Mouse (Mus musculus) frontal cortex, postnatal 36 days (tissue): ENCODE data around the gene Ugt1a6b.
"Not testable (repeated sequence)": the region's sequence is repeated elsewhere in the genome, so short reads cannot be mapped to it uniquely, and the experiment has no call there.

ENCODE experiments used
- DNase-seq, 2 experiments: peaks; one replicate each; pipeline ENCODE4 v3.0.0; 2022; ENCODE audit warnings: low spot score in 2 of 2

The Ugt1a6b gene

DNA sequence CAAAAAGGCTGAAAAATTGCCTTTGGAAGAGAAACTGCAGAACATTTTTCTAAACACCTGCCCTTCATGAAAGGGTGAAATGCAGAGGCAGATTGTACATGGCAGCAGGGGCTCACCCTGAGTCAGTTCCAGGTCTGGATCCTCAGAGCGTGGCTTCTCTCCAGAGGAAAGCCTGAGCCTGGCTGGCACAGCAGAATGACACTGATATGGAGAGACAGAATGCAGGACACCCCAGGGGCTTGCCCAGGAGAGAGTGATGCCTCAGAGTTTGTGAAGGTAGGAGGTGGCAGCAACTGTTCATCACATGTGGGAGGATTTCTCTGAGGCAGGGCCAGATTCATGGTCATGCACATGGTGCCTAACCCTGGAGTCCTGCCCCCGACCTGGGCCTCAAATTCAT lies 96.9 kb downstream of the Ugt1a6b start:
- DNase-seq, result no peak

DNA sequence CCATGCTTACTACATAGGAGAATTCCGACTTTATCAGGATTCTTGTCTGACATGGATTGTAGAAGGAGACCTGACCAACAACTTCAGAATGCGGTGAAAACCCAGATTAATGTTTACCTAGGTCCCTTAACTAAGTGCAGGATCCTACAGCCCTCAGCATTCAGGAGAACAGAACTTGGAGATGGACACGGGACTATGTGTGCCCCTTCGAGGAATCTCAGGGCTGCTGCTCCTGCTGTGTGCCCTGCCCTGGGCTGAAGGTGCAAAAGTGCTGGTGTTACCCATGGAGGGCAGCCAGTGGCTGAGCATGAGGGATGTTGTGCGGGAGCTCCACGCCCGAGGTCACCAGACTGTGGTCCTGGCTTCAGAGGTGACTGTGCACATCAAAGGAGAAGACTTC lies 97.4 kb downstream of the Ugt1a6b start, which contains the start of gene Ugt1a2:
Gene Ugt1a2, plus strand, starts transcription at position 146 of the 400 bp plus-strand sequence.
- DNase-seq, result no peak

DNA sequence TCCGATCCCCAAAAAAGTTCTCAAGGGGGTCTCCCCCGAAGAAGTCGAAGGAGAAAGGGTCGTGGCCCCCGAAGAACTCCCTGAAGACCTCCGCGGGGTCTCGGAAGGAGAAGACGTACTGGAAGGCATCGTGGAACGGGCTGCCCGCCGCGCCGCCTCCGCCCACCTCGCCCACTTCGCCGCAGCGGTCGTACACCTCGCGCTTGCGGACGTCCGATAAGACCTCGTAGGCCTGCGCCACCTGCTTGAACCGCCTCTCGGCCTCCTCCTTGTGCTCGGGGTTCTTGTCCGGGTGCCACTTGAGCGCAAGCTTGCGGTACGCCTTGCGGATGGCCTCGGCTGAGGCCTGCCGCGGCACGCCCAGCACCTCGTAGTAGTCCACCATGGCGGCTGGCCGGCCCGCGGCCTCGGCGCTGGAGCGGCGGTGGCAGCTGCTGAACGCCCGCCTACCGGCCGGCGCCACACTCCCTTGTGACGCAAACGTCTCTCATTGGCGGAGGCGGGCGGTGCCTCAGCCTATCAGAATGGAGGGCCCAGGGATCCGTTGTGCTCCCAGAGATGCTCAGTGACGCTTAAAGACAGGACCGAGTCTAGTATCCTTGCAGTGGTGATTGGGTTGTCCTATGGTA lies 102.4 kb downstream of the Ugt1a6b start, which contains the start of gene Dnajb3:
Gene Dnajb3, minus strand, starts transcription at position 489 of the 629 bp plus-strand sequence.
- DNase-seq, result peak; percentile 82 to 83

DNA sequence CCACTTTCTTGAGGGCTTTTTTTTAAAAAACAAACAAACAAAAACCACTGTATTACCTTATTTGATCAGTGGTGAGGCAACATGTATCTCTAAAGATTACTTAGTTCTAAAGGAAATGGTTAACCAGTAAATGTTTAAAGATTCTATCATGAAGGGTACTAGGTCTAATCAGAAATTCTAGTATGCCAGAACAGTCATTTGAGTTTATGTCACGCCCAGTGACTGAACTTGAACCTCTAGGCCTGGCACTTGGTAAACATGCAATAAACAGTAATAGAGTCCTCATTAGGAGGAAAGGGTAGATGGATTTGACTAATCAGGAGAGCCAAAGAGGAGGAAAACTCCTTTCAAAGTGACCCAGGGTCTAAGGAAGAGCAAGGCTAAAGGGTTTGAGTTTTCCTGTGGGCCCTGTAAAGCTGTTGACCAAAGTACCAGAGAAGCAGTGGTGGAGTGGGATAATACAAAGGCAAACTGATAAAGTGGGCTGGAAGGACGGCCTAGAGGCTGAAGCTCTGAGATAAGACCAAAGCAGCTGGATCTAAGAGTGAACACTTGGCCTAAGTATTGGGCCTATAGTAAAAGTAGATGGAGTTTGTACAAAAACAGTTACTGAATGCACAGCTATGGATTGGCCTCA lies 103.9 kb downstream of the Ugt1a6b start:
- no peak for DNase-seq

DNA sequence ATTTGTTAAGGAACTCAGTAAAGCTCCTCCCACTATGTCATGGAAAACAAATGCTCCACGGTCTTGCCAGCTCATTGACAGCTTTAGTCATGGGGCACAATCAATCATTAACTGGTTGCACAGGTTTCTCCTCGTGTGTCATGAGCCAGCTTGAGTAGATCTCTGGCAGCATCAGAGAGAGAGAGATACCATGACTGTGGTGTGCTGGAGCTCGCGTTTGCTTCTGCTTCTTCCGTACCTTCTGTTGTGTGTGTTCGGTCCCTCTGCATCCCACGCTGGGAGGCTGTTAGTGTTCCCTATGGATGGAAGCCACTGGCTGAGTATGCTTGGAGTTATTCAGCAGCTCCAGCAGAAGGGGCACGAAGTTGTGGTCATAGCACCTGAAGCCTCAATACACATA lies 108.8 kb downstream of the Ugt1a6b start, which contains the start of gene Ugt1a1:
Gene Ugt1a1, plus strand, starts transcription at position 148 of the 400 bp plus-strand sequence.
- DNase-seq, result no peak

DNA sequence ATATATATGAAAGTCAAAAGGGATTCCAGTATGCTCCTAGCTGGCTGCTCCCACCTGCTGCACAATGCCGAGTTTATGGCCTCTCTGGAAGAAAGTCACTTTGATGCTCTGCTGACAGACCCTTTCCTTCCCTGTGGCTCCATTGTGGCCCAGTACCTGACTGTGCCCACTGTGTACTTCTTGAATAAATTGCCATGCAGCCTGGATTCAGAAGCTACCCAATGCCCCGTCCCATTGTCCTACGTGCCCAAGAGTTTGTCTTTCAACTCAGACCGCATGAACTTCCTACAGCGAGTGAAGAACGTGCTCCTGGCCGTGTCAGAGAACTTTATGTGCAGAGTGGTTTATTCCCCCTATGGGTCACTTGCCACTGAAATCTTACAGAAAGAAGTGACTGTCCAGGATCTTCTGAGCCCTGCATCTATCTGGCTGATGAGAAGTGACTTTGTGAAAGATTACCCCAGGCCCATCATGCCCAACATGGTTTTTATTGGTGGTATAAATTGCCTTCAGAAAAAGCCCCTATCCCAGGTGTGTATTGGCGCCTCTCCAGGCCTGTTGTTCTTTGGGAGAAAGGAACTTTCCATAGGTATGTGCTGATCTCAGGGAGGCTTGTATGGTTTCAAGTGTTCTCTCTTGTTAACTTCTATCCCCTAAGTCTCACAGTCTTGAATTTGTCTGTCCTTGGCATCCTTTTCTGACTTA lies 109.4 kb downstream of the Ugt1a6b start:
- DNase-seq, result no peak

DNA sequence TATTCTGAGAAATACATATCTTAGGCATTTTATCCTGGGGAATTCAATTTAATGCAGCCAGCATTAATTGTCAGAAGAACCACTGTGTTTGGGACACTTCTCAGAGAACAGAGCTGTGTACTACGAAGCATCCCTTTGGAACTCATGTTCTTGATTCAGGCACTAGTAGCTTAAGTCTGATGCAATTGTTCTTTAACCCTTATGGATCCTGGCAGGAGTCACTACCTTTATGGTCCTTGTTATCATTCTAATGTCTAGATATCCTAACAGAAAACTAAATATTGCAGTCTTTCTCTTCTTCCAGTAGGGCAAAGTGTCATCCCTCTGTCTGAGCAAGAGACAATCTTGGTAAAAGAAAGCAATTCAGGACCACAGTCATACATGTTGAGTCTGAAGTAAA lies 110.0 kb downstream of the Ugt1a6b start:
- no peak for DNase-seq

DNA sequence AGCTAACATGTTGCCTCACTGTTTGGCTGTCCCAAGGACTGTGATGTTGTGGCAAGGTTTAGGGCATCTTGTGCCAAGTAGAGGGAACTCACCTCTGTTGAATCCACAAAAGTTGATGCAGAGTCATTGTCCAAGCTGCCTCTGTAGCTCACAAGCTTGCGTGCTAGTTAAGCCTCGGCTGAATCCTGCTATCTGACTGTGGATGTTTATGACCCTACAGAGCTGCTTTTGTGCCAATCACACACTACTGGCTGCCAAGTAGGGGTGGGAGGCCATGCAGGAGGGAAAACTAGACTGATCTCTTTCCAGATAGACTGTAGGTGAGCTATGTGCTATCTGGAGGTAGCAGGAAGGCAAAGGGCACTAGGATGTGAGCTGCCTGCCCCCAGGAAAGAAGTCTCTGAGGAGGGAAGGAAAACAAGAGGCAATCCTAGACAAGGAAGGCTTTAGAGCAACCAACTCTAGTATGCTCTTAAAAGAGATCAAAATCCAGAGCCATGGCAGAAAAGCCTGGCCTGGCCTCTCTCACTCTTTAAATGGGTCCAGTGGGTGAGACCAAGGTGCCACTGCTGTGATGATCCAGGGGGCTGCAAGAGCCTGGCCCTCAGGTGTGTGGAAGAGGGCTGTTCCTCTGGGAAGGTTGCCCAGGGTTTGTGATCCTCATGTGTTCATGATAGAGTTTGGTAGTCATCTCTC lies 110.9 kb downstream of the Ugt1a6b start:
- no peak for DNase-seq

DNA sequence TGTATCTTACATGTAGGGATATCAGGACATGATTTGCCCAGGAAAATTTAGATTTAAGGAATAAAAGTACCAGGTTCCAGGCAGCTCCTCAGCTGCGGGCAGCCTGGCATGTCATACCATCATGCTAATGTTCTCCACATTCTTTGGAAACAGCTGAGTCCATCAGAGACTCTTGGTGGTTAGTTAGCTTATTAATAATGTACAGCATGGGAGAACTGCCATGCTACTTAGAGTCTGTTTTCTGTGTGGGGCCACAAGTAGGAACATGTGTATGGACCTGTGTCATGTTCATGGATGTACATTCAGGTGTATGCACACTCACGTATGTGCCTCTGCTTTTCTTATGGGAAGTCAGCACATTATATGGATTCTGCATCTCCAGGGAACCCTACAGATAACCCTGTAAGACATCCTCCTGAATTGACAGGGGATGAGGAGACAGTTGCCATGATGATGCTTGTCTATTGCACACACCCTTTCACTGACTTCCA lies 111.5 kb downstream of the Ugt1a6b start:
- DNase-seq, result no peak

DNA sequence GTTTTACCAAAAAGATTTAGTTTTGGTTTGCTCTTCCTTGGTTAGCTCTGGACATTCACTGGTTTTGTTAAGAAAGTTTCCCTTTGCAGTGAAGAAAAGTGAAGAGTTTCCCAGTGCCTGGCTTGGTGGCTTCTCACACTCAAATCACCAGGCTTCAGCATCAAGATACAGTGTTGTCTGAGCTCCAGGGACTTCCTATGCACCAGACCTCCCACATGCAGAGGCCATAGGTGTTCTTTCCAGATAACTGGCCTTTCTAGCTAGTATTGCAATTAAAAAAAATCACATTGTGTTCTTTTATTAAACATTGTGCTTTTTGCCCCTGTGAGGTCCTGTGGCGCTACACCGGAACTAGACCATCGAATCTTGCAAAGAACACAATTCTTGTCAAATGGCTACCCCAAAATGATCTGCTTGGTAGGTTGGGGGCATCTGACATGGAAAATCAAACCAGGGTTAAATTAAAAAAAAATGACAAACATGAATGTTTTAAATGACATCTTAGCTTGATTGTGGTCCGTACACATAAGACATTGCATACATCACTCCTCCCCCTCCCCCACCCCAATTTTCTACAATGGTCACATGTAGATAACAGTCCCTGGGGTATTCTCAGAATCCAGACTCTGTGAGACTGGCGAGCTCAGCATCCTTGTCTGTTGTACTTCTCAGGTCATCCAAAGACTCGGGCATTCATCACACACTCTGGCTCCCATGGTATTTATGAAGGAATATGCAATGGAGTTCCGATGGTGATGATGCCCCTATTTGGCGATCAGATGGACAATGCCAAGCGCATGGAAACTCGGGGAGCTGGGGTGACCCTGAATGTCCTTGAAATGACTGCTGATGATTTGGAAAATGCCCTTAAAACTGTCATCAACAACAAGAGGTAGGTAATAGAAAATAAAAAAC lies 112.7 kb downstream of the Ugt1a6b start:
- no peak for DNase-seq

DNA sequence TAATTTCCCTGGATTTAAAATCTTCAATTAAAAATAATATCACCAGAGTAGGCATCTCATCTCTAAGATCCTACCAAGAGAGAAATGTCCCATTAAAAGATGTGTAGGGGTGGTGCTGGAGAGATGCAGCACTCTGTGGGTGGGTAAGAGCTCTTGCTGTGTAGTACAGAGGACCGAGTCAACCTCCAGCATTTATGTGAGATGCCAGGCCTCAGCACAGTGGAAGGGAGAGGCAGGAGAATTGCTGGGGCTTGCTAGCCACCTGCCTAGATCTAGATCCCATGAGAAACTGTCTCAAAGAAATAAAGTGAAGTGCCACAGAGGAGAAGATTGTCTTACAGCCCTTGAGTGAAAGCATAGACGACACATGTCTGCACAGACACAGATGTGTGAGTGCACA lies 113.5 kb downstream of the Ugt1a6b start:
- no peak for DNase-seq

DNA sequence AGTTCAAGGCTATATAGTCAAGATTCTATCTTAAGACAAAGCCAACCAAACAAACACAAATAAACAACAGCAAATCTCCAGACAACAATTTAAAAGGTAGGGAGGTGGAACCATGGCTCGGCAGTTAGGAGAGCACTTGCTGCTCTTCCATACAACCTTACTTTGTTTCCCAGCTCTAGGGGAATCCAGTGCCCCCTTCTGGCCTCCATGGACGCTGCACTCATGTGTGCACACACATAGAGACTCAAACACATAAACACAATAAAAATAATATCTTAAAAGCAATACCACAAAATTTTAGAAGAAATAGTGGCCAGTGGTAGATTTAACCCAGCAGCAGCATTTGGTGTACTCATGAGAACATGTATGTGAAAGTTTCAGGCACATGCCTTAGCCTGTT lies 114.1 kb downstream of the Ugt1a6b start:
- DNase-seq, result no peak

DNA sequence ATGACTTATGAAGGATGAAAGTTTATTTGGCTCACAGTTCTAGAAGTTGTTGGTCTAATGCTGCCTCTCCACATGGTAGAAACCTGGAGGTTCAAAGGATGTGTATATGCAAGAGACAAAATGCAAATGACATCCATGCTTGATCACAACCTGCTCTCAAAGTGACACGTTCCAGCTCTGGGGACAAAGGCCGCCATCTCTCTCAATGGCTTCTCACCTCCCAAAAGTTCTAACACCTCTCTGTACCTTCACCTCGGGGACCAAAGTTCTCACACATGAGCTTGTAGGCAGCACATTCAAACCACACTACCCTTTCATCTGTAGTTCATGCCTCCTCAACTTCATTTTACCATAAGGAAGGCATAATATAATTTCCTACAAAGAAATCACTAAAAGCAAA lies 114.5 kb downstream of the Ugt1a6b start:
- no peak for DNase-seq

DNA sequence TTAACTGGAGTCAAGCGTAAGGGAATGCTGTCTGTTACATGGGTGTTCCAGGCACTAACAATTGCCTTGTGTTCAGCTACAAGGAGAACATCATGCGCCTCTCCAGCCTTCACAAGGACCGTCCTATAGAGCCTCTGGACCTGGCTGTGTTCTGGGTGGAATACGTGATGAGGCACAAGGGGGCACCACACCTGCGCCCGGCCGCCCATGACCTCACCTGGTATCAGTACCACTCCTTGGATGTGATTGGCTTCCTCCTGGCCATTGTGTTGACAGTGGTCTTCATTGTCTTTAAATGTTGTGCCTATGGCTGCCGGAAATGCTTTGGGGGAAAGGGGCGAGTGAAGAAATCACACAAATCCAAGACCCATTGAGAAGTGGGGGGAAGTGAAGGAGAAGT lies 115.0 kb downstream of the Ugt1a6b start:
- DNase-seq, result no peak

DNA sequence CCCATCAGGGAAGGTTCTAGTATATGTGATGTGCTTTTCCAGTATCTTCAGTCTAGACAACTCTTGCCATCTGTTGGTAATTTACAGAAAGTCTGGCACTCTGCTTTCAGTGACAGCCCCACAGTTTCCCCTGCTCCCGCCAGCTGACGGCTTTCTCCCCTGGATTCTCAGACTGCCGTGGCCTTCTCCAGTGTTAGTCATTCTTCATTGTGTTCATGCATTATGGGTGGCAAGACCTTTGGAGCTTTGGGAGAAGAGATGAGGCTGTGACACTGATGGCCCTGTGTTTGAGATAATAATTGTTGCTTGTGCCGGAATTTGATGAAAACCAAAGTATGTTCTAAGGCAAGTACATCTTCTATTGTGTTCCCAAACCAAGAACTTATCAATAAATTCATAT lies 115.5 kb downstream of the Ugt1a6b start:
- DNase-seq, result no peak

DNA sequence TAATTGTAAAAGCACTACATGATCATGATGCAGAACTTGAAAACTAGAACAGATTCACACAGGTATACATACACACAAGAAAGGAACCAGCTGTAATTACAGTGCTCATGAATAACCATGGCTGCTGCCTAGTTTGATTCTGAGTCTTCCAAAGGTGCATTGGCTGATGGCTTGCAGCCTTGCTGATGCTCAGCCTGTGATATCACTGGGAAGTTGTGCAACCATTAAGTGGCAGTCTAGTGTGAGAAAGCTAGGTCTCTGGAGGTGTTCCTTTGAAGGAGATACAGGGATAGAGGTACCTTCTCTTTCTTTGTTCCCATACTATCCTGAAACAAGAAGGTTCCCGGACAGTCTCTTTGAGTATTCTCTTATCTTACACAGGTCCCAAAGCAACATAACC lies 116.0 kb downstream of the Ugt1a6b start:
- DNase-seq, result no peak

DNA sequence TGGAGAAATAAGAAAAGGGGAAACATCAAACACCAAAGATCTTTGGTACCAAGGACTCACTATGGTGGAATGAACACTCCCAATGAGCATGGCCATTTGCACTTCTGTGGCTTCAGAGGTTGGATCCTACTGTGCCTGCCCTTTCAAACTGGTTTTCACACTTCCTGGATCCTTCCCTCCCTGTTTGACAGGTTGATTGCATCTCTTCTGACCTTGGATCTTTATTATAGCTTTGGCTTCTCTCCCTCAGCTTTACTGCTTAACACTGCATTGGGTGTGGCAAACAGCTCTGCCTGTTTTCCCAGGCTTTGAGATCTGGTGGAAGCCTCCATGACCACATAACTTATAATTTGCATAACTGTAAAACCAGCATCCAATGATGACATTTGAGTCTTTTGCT lies 117.3 kb downstream of the Ugt1a6b start:
- DNase-seq, result no peak

DNA sequence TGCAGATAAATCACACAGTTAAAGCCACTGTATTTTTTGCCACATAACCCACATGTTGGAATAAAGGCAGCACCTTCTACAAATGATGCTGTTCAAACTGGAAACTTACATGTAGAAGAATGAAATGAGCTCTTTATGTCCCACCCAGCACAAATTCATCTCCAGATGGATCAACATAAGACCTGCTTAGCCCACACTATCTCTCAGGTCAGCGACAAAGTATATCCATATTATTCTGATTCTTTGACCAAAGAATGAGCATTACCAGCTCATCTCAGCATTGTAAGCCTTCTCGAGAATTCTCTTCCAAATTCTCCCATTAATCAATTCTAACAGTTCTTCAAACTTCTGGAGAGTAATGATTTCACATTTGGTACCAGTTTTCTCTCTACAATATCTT lies 119.2 kb downstream of the Ugt1a6b start:
- DNase-seq, result no peak

DNA sequence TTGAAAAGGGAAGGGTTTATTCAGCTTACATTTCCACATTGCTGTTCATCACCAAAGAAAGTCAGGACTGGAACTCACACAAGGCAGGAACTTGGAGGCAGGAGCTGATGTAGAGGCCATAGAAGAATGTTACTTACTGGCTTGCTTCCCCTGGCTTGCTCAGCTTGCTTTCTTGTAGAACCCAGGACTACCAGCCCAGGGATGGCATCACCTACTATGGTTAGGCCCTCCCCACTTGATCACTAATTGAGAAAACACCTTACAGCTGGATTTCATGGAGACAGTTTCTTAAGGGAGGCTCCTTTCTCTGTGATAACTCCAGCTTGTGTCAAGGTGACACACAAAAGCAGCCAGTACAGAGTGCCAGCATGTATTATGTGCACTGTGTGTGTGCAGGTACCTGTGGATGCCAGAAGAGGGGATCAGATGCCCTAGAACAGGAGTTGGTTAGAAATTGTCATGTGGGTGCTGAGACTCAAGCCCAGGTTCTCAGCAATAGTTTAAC lies 120.0 kb downstream of the Ugt1a6b start:
- DNase-seq, result not testable (repeated sequence)

DNA sequence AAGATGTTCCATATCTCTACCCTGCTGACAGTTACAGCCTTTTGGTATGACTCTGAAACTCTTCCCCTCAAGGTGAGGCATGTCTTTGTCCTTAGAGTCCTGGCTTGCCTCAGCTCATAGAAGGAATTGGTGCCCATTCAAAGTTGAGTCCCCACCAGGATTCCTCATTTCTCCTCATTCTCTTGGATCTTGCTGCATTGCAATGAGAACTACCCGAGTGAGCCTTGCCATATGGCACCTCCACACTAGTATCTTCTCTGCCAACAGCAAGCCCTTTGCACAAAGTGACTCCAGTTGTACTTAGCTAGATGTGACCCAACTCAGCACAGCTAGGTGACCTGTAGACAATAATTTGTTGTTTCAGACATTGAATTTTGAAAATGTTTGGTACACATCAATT lies 120.5 kb downstream of the Ugt1a6b start:
- no peak for DNase-seq
